Mouse (Mus musculus): ENCODE data around the gene Gabbr2.
A peak's percentile ranks its signal among the peaks of the same experiment; 100 is the strongest.

Gabbr2 gene

GRCm38 (mm10) chr4:46991016-46991958 is at the start of gene Gabbr2:
Gene Gabbr2, minus strand, starts transcription at chr4:46991873.
- no peak for DNase-seq (ENCODE audit: low read depth)

GRCm38 (mm10) chr4:47039586-47039985 is 47.9 kb upstream of the Gabbr2 start:
- DNase-seq (ENCODE audit: low read depth), result no peak

- peak; percentile 87 for DNase-seq (ENCODE audit: low read depth)
These were observed 45.6 kb upstream of the Gabbr2 start for GRCm38 (mm10) chr4:47037321-47037657.

DNA sequence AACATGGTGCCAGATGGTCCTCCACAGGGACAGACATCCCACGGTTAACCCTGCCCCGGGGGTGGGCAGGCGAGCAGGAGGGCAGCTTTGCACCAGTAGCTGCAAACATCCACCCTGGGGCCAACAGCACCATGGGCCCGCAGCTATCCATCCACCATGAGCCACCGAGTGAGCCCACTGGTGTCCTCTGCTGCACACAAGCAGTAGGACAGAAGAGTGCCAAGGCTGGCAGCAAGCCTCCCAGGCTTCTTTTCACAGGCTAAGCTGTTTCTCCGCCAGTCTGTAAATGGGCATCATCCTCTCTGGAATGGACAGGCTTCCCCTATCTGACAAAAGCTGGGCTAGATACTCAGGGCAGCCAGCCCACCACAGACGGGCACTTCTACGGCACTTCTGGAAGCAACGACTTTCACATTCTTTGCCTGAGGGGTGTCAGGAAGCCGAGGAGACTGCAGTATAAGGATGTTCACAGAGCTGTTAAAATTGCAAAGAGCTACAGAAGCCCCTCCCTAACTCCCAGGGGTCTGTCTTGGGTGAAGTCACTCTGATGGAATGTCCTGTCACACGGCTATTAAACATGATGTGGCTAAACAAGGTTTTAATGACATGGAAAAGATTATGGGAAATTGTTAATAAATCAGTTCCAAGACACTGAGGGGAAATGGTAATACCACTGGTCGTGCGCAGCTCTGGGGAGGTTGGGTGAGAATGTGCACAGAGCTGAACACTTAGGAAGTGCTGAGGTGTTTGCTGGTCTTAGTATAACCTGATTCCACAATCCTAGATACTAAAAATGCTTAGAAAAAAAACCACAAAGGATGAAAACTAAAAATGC is 45.0 kb upstream of the Gabbr2 start:
- DNase-seq (ENCODE audit: low read depth), result no peak

GRCm38 (mm10) chr4:47035536-47035935 is 43.9 kb upstream of the Gabbr2 start:
- no peak for DNase-seq (ENCODE audit: low read depth)

- DNase-seq (ENCODE audit: low read depth), result no peak
These were observed 40.5 kb upstream of the Gabbr2 start for GRCm38 (mm10) chr4:47032171-47032570.

DNA sequence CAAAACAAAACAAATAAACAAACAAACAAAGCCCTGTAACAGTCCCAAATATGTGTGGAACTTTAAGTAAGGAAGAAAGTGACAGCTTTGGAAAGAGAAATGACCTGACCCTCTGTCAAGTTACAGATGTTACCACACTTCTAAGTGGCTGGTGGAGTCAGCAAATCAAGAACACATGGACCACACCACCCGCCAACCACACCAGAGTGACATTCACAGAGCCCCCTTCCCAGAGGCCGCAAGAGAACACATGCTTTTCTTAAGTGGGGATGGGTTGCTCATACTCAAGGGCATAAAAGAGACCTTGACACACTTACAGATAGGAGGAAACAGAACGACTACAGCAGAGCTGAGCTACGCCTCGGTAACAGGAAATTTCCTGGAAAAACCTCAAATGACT is 37.1 kb upstream of the Gabbr2 start:
- no peak for DNase-seq (ENCODE audit: low read depth)

DNA sequence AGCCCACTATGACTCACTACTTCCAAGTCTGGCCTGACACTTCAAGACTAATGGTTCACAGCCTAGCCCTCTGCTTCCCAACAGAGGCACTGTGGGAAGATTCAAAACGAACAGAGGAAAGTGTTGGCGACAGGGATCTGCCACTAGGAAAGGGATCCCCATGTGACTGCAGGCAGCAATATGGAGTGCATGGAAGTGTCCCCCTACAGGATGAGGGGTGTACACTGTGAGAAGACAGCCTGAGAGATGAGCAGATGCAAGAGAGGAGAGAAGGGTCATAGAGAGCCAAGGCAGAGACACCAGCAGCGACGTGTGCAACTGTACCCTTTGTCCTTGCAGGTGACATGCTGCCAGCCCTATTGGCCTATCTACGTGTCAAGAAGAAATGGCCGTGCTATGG is 32.3 kb upstream of the Gabbr2 start:
- no peak for DNase-seq (ENCODE audit: low read depth)

GRCm38 (mm10) chr4:47022804-47023603 is 31.3 kb upstream of the Gabbr2 start:
- DNase-seq (ENCODE audit: low read depth), result no peak

DNA sequence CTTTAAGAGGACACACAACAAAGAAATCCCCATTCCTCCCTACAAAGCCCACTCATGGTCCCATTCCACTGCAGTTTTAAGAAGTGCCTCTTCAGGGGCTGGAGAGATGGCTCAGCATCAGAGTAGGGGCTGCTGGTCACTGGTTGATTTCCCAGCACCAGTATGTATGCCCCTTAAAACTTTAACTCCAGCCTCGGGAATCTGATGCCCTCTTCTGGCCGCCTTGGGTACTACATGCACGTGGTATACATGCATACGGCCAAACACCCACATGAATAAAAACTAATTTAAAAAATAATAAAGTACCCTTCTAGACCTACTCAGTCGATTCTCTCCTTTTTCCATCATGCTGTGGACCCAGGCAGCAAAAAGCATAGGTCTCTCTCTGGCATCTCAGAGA is 28.9 kb upstream of the Gabbr2 start:
- DNase-seq (ENCODE audit: low read depth), result peak; percentile 79

DNA sequence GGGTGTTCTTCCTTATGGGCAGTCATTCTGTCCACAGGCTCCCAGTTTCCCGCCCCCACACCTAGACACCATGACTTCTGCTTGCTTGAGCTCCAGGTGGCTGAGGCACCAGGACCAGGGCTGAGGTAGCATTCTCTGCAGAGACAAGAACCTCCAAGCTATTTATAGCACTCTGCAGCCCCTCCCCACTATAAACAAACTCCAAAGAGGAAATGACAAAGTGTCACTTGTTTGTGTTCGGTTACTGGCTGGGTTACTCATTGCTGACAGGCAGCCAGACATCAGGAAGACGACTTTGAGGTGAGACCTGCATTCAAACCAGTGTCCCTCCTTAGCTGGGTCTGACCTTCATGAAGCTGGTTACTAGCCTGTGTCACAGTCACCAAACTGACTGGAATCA is 23.5 kb upstream of the Gabbr2 start:
- DNase-seq (ENCODE audit: low read depth), result no peak

DNA sequence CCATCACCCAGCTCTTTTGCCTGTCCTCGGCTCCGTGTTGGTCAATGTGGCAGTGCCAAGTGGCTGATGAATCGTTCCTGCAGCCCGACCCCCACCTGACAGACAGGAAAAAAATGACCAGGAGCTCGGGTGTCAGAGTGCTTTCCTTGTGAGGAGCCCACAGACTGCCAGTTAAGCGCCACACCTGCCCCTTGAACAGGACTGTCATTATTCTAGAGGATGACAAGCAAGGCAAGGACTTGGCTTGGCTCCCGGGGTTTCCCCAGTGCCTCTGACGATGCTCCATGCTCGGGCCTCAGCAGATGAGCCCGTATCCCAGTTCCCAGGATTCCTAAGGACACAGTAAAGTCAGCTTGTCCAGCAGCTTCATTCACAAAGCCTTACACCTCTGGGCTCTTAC is 20.8 kb upstream of the Gabbr2 start:
- no peak for DNase-seq (ENCODE audit: low read depth)

DNA sequence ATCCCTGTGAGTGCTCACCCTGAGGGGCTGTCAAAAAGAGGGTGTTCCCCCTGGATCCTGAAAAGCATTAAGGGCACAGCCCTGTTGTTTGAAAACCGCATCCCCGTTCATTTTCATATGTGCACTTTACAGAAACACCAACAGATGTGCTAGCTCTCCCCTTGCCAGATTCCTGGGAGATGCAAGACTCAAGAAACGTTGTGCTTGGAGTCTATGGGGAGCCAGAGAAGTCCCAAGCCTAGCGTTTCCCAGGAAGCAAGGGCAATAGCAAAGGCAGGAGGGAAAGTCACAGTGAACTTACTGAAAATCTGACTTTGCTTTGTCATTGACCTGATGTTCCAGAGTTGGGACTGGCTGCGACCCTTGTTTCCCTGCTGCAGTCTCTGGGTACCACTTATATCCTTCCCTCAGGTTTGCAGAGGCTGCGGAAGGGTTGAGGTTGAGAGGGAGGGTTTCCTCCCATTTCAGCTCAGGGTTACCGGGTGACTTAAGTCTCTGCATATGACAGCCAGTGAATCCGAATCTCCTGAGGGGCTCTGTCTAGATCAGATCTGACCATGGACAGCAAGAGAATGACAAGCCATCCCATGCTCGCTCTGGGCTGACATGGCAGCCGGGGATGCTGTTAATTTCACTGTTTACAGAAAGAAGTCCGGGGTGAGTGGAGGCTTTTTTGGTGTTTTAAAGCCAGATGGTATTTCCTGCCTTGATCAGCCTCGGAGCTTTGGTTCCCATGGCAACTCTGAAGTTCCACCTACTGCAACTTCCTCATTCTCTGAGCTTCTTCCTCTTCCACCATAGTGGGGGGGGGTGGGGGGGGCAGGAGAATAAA is 18.9 kb upstream of the Gabbr2 start:
- DNase-seq (ENCODE audit: low read depth), result peak; percentile 86

DNA sequence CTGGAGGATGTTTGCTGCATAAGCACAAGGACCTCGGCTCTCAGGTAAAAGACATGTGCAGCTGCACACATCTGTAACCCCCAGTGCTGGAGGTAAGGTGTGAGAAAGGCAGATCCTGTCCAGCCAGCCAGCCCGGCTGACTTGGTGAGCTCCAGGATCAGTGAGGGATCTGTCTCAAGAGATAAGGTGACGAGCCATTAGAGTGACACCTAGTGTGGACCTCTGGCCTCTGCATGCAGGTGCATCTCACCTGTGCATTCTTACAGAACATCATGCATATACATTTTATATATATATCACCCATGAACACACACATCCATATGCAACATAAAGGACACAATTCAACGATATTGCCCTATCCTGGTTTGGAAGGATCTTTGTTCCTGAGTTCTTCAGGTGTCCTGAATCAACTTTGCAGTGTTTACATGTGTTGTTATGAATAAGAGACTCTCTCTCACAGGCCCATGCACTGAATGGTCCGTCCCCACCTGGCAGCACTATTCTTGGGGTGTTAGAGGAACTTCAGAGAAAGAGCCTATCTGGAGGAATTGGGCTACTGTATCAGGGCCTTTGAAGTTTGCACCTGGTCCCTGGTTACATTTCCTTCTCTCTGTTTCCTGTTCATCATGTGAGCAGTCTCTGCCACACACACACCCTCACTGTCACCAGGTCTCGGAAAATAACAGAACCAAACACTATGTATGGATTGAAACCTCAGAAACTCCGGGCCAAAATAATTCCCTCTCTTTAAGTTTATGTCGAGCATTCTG is 9.1 kb upstream of the Gabbr2 start:
- DNase-seq (ENCODE audit: low read depth), result peak; percentile 68

GRCm38 (mm10) chr4:46997969-46998368 is 6.3 kb upstream of the Gabbr2 start:
- no peak for DNase-seq (ENCODE audit: low read depth)

- no peak for DNase-seq (ENCODE audit: low read depth)
These were observed 1.3 kb upstream of the Gabbr2 start for GRCm38 (mm10) chr4:46992827-46993473.

GRCm38 (mm10) chr4:46991959-46992316 is 265 bp upstream of the Gabbr2 start:
- no peak for DNase-seq (ENCODE audit: low read depth)

DNA sequence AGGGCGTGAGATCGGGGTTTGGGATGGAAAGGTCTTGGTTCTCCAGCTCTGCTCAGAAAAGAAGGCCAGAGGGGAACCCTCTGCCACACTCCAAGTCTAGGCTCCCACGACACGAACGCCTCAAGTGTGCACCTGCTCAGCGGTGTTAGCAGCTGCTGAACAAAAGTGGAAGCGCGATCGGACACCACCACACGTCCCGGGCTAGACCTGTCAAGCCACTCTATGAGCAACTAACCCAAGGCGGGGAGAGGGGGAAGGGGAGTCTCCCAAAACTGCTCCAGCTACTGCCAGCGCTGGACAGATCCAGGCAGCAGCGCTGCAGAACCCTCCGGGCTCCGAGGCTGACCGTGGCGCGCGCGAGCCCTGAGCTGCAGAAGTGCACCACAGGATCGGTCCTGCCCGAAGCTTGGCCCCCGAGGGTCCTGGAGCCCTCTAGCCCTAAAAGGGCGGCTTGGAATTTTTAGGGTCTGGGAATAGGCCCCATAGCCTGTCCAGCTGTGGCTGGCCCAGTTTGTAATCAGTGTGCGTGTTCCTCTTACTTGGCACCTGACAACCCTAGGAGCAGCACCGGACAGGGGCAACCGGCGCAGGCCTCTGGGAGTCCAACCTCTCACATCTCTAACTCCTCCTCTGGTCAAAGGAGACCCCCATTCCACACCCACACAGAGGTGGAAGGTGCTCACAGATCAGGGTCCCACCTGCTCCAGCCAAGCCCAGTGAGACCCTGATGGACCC is 1.2 kb downstream of the Gabbr2 start:
- DNase-seq (ENCODE audit: low read depth), result no peak

DNA sequence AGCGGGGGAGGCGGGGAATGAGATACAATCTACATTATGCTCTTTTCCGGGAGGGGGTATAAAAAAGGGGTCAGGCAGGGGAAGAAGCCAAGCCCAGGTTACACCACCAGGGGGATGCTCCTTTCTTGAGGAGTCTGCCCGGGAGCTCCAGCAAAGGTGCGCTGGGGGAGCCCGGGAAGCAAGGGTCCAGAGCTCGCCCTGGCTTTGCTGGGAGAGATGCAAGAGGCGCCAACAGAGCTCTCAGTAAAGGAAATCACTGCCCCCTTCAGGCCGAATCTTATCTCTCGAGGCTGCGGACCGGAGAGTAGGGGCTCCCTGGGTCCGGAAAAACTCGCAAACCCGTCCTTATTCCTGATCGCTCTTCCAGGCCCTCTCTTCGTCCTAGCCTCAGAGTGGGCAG is 1.8 kb downstream of the Gabbr2 start:
- DNase-seq (ENCODE audit: low read depth), result peak; percentile 40

Data from naive thymus-derived CD4-positive, alpha-beta T cell, adult 2 months (primary cell).